Mouse (Mus musculus): Measurements from ENCODE around the gene Pde6g. TPM values are rescaled to one million over a fixed set of nuclear protein-coding genes. Genes with fewer than 3 reads are reported as not detected.
A peak's percentile ranks its signal among the peaks of the same experiment; 100 is the strongest.

The Pde6g gene
- total and polyA plus RNA-seq, 3 experiments: 0.35 to 0.84 TPM; not detected in 1

- Histone ChIP-seq H3K27ac (ENCODE audit: control insufficient read depth, low read depth, low read length) (no peak overlapping the region), H3K4me1 (ENCODE audit: control insufficient read depth in 1 of 2, insufficient read depth in 2 of 2, low read length in 2 of 2) (peaks cover 10 to 21% of the 10 kb centered on the region in 2 experiments), H3K4me3 (ENCODE audit: control insufficient read depth in 1 of 2, insufficient read depth in 1 of 2, low read depth in 2 of 2, low read length in 2 of 2) (no peak overlapping the region), H3K9me3 (replicated peaks; ENCODE audit: insufficient read depth, low read length) (no peaks in the 10 kb centered on the region), H3K36me3 (ENCODE audit: control insufficient read depth in 1 of 2, insufficient read depth in 2 of 2, low read length in 2 of 2) (peaks cover 0 to 10% of the 10 kb centered on the region in 2 experiments; a peak in 2 of 4 replicates), H3K27me3 (ENCODE audit: control insufficient read depth in 1 of 2, insufficient read depth in 2 of 2, low read length in 2 of 2) (no peaks in the 10 kb centered on the region), H3K79me2 (ENCODE audit: control insufficient read depth, insufficient read depth, low read length, poor library complexity) (peaks cover 5% of the 10 kb centered on the region; the same call in 1 of the 2 replicates), H3K9ac (ENCODE audit: control insufficient read depth, low read depth, low read length, poor library complexity, severe bottlenecking) (no peak overlapping the region)
- TF ChIP-seq ZKSCAN1 (IDR thresholded peaks at IDR 0.05; ENCODE audit: low read depth, low read length): no peak
- no peak for TF ChIP-seq MXI1 (IDR thresholded peaks at IDR 0.05; ENCODE audit: low read depth, low read length)
- no peak for TF ChIP-seq BHLHE40 (IDR thresholded peaks at IDR 0.05; ENCODE audit: borderline replicate concordance, low read depth, low read length)
- DNase-seq (ENCODE audit: low read depth, low spot score): no peak
Observed at GRCm38 (mm10) chr11:120452246-120452645, 1.1 kb downstream of the Pde6g start.

- no peaks in the 10 kb centered on the region for H3K79me2 ChIP-seq (ENCODE audit: control insufficient read depth, insufficient read depth, low read length, poor library complexity)
Observed at GRCm38 (mm10) chr11:120447179-120447578, 6.1 kb downstream of the Pde6g start.

GRCm38 (mm10) chr11:120445475-120445874 is 7.8 kb downstream of the Pde6g start:
- DNase-seq (ENCODE audit: low read depth, low spot score): peak; percentile 86
- H3K79me2 ChIP-seq (ENCODE audit: control insufficient read depth, insufficient read depth, low read length, poor library complexity): no peaks in the 10 kb centered on the region
- H3K4me1 ChIP-seq (ENCODE audit: control insufficient read depth in 1 of 2, insufficient read depth in 2 of 2, low read length in 2 of 2): peaks cover 21 to 32% of the 10 kb centered on the region in 2 experiments
- no peak overlapping the region for H3K27ac ChIP-seq (ENCODE audit: control insufficient read depth, low read depth, low read length)
- H3K4me3 ChIP-seq (ENCODE audit: control insufficient read depth in 1 of 2, insufficient read depth in 1 of 2, low read depth in 2 of 2, low read length in 2 of 2): no peak overlapping the region
- H3K27me3 ChIP-seq (ENCODE audit: control insufficient read depth in 1 of 2, insufficient read depth in 2 of 2, low read length in 2 of 2): no peaks in the 10 kb centered on the region
- no peak overlapping the region for H3K9ac ChIP-seq (ENCODE audit: control insufficient read depth, low read depth, low read length, poor library complexity, severe bottlenecking)
- no peaks in the 10 kb centered on the region for H3K9me3 ChIP-seq (replicated peaks; ENCODE audit: insufficient read depth, low read length)
- H3K36me3 ChIP-seq (ENCODE audit: control insufficient read depth in 1 of 2, insufficient read depth in 2 of 2, low read length in 2 of 2): peaks cover 0 to 18% of the 10 kb centered on the region in 2 experiments; a peak in 2 of 4 replicates
- TF ChIP-seq USF2 (IDR thresholded peaks at IDR 0.05; ENCODE audit: borderline replicate concordance in 1 of 2, insufficient read depth in 1 of 2, low read depth in 1 of 2, low read length in 2 of 2) (no peak), MXI1 (IDR thresholded peaks at IDR 0.05; ENCODE audit: low read depth, low read length) (peak; percentile 66; the same call in 1 of the 2 replicates), ETS1 (IDR thresholded peaks at IDR 0.05; ENCODE audit: low read depth, low read length) (0 out of 2 replicates have a peak, but pooled peaks have one; percentile 40), SMC3 (IDR thresholded peaks at IDR 0.05; ENCODE audit: low read depth, low read length) (no peak), TBP (IDR thresholded peaks at IDR 0.05; ENCODE audit: low read depth, low read length) (0 out of 2 replicates have a peak, but pooled peaks have one; percentile 15), GATA1 (IDR thresholded peaks at IDR 0.05; ENCODE audit: low read depth, low read length) (peak; percentile 81), EP300 (IDR thresholded peaks at IDR 0.05; ENCODE audit: low read depth in 1 of 2, low read length in 2 of 2) (peak; percentile 26 to 59; a peak in 3 of 4 replicates), RCOR1 (IDR thresholded peaks at IDR 0.05; ENCODE audit: low read depth, low read length) (peak; percentile 54), ZNF384 (IDR thresholded peaks at IDR 0.05; ENCODE audit: low read depth, low read length) (peak; percentile 41; the same call in 1 of the 2 replicates)

More at GRCm38 (mm10) chr11:120447179-120447578, 6.1 kb downstream of the Pde6g start:
- DNase-seq (ENCODE audit: low read depth, low spot score): no peak
- no peak overlapping the region for H3K4me3 ChIP-seq (ENCODE audit: control insufficient read depth in 1 of 2, insufficient read depth in 1 of 2, low read depth in 2 of 2, low read length in 2 of 2)
- H3K9me3 ChIP-seq (replicated peaks; ENCODE audit: insufficient read depth, low read length): no peaks in the 10 kb centered on the region
- no peak overlapping the region for H3K27ac ChIP-seq (ENCODE audit: control insufficient read depth, low read depth, low read length)
- TF ChIP-seq BHLHE40 (IDR thresholded peaks at IDR 0.05; ENCODE audit: borderline replicate concordance, low read depth, low read length) (no peak), MAZ (IDR thresholded peaks at IDR 0.05; ENCODE audit: low read depth, low read length) (no peak), MEF2A (IDR thresholded peaks at IDR 0.05; ENCODE audit: extremely low read depth, insufficient replicate concordance, low read depth, low read length, poor library complexity, severe bottlenecking) (no peak), MAFK (IDR thresholded peaks at IDR 0.05; ENCODE audit: borderline replicate concordance, low read depth, low read length) (no peak), HCFC1 (IDR thresholded peaks at IDR 0.05; ENCODE audit: low read depth, low read length) (no peak), TAL1 (IDR thresholded peaks at IDR 0.05; ENCODE audit: low read length) (no peak), ZC3H11A (IDR thresholded peaks at IDR 0.05; ENCODE audit: low read depth, low read length) (no peak), ELF1 (IDR thresholded peaks at IDR 0.05; ENCODE audit: low read depth, low read length) (no peak), ETS1 (IDR thresholded peaks at IDR 0.05; ENCODE audit: low read depth, low read length) (no peak), KAT2A (conservative IDR thresholded peaks at IDR 0.05; ENCODE audit: low read depth, low read length) (no peak), MYC (IDR thresholded peaks at IDR 0.05; ENCODE audit: low read depth, low read length) (no peak), GATA1 (IDR thresholded peaks at IDR 0.05; ENCODE audit: low read depth, low read length) (no peak), CHD1 (IDR thresholded peaks at IDR 0.05; ENCODE audit: low read depth, low read length) (no peak), JUND (IDR thresholded peaks at IDR 0.05; ENCODE audit: low read depth, low read length) (no peak), GABPA (IDR thresholded peaks at IDR 0.05; ENCODE audit: low read depth, low read length) (no peak), NRF1 (IDR thresholded peaks at IDR 0.05; ENCODE audit: insufficient read depth, low read depth, low read length, poor library complexity, severe bottlenecking) (no peak), POLR2AphosphoS5 (IDR thresholded peaks at IDR 0.05; ENCODE audit: borderline replicate concordance, low read depth, low read length) (no peak)
- peaks cover 25 to 38% of the 10 kb centered on the region in 2 experiments for H3K4me1 ChIP-seq (ENCODE audit: control insufficient read depth in 1 of 2, insufficient read depth in 2 of 2, low read length in 2 of 2)
- H3K9ac ChIP-seq (ENCODE audit: control insufficient read depth, low read depth, low read length, poor library complexity, severe bottlenecking): no peak overlapping the region
- H3K36me3 ChIP-seq (ENCODE audit: control insufficient read depth in 1 of 2, insufficient read depth in 2 of 2, low read length in 2 of 2): peaks cover 0 to 21% of the 10 kb centered on the region in 2 experiments; a peak in 2 of 4 replicates
- no peaks in the 10 kb centered on the region for H3K27me3 ChIP-seq (ENCODE audit: control insufficient read depth in 1 of 2, insufficient read depth in 2 of 2, low read length in 2 of 2)

Data from MEL (cell line).